Mouse (Mus musculus): Measurements from ENCODE around the gene St6galnac3. TPM values are rescaled to one million over a fixed set of nuclear protein-coding genes. Genes with fewer than 3 reads are reported as not detected.

Gene St6galnac3
- polyA plus RNA-seq, 1 experiment: 13.6 TPM

DNA sequence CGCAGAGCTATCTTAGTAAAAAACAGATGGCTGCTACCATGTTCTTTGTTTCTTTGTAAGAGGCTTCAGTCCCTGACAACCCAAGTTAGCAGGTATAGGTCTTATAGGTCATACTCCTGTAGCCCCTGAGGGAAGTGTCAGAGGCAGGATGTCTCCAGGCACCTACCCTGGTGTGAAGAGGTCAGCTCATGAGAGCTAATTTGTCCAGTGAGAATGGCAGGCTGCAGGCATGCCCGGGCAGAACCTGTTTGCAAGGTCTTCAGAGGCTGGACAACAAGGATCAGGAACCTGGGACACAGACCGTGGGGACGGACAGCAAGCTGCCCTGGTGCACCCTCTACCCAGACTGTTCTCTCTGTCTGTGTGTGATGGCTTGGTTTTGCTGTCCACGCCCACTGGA, 482.4 kb downstream of the St6galnac3 start:
- Histone ChIP-seq H3K4me3 (replicated peaks; ENCODE audit: control insufficient read depth, low read depth, low read length) (no peak overlapping the region), H3K27ac (ENCODE audit: control insufficient read depth, insufficient read depth, low read depth, low read length, poor library complexity) (no peak overlapping the region), H3K4me1 (ENCODE audit: control insufficient read depth, insufficient read depth, low read length) (no peaks in the 10 kb centered on the region; the same call in 1 of the 2 replicates)
- WGBS: 76% methylated on average over 5 of the region's 5 CpGs
- no peak for TF ChIP-seq CTCF (IDR thresholded peaks at IDR 0.05; ENCODE audit: control insufficient read depth, insufficient read depth, low read length)
- TF ChIP-seq POLR2A (IDR thresholded peaks at IDR 0.05; ENCODE audit: borderline replicate concordance, control insufficient read depth, low read depth, low read length): no peak

DNA sequence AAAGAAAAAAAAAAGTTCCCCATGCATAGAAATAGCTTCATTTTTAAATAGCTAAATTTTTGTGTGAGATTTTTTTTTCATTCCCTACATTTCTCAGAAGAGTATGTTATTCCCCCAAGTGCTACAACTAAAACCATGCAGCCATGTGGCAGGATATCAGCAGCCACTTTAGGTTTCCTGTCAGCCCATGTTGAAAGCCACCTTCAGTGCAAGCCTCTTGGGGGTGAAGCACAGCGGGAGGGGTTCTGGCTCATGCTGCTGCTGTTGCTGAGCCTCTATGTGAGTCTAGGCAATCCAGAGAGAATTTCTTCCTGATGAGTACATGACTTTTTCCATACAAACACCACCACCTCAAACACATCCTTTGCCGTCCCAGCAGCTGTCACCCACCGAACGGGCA, 483.8 kb downstream of the St6galnac3 start:
- TF ChIP-seq POLR2A (IDR thresholded peaks at IDR 0.05; ENCODE audit: borderline replicate concordance, control insufficient read depth, low read depth, low read length) (no peak), CTCF (IDR thresholded peaks at IDR 0.05; ENCODE audit: control insufficient read depth, insufficient read depth, low read length) (no peak)
- WGBS: 28% methylated on average over 4 of the region's 4 CpGs
- no peak overlapping the region for H3K4me3 ChIP-seq (replicated peaks; ENCODE audit: control insufficient read depth, low read depth, low read length)
- no peaks in the 10 kb centered on the region; the same call in 1 of the 2 replicates for H3K4me1 ChIP-seq (ENCODE audit: control insufficient read depth, insufficient read depth, low read length)
- H3K27ac ChIP-seq (ENCODE audit: control insufficient read depth, insufficient read depth, low read depth, low read length, poor library complexity): no peak overlapping the region

DNA sequence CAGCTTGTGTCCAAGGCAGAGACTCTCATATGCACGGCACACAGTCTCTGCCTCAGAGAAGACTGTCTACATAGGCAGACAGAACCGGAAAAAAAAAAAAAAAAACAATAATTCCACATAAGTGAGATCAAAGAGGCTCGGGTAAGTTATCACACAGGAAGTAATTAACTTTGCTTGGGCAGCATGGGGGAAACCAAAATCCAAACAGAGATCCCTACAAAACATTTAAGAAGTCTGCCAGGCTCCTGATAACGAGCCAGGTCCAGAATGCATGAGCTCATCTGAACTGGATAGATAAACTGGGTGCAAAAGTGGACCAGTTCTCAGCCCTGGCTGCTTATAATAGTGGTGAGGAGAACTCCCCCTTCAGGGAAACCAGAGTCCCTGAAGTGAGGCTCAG, 484.6 kb downstream of the St6galnac3 start:
- TF ChIP-seq CTCF (IDR thresholded peaks at IDR 0.05; ENCODE audit: control insufficient read depth, insufficient read depth, low read length): no peak
- TF ChIP-seq POLR2A (IDR thresholded peaks at IDR 0.05; ENCODE audit: borderline replicate concordance, control insufficient read depth, low read depth, low read length): no peak

DNA sequence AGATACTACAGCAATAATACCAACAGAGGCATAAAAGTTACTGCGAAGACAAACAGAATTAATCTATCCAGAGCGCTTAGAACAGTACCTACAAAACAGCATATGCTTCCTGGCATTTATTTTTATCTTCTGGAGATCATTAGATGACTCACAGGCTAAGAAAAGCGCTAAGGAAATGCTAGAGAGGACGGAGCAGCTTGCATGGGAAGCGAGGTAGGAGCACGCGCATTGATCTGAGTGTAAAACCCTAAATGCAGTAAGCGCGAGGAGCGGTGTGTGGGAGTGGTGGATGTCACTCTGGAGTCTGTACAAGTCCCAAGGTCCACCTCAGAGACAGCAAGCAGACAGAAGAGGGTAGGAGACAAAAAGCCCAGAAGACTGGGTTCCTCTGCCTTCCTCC, 486.6 kb downstream of the St6galnac3 start:
- no peak for TF ChIP-seq POLR2A (IDR thresholded peaks at IDR 0.05; ENCODE audit: borderline replicate concordance, control insufficient read depth, low read depth, low read length)
- no peak for TF ChIP-seq CTCF (IDR thresholded peaks at IDR 0.05; ENCODE audit: control insufficient read depth, insufficient read depth, low read length)
- Histone ChIP-seq H3K4me3 (replicated peaks; ENCODE audit: control insufficient read depth, low read depth, low read length) (no peak overlapping the region), H3K4me1 (ENCODE audit: control insufficient read depth, insufficient read depth, low read length) (no peaks in the 10 kb centered on the region; the same call in 1 of the 2 replicates), H3K27ac (ENCODE audit: control insufficient read depth, insufficient read depth, low read depth, low read length, poor library complexity) (no peak overlapping the region)
- 87% methylated on average over 10 of the region's 10 CpGs for WGBS

More for the DNA sequence above, 484.6 kb downstream of the St6galnac3 start:
- Histone ChIP-seq H3K4me1 (ENCODE audit: control insufficient read depth, insufficient read depth, low read length) (no peaks in the 10 kb centered on the region; the same call in 1 of the 2 replicates), H3K4me3 (replicated peaks; ENCODE audit: control insufficient read depth, low read depth, low read length) (no peak overlapping the region), H3K27ac (ENCODE audit: control insufficient read depth, insufficient read depth, low read depth, low read length, poor library complexity) (no peak overlapping the region)
- 13% methylated on average over 4 of the region's 4 CpGs for WGBS

DNA sequence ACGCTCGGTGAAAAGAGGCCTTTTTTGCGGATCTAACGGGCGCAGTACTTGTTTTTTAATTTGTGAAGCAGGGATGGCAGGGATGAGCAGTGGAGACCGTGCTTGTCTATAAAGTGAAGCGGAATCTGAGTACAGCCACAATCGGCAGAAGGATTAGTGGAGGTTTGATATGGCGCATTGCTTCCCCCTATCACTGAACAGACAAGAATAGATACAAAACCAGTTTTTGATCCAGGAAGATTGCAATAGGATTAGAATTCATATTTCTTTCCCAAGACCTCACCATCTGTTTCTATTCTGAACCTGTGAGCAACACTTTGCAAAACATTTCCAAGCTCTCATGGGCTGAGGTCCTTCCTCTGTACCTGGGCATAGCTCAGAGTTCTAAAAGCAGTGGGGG, 488.7 kb downstream of the St6galnac3 start:
- TF ChIP-seq POLR2A (IDR thresholded peaks at IDR 0.05; ENCODE audit: borderline replicate concordance, control insufficient read depth, low read depth, low read length) (no peak), CTCF (IDR thresholded peaks at IDR 0.05; ENCODE audit: control insufficient read depth, insufficient read depth, low read length) (no peak)
- 85% methylated on average over 9 of the region's 9 CpGs for WGBS
- Histone ChIP-seq H3K4me1 (ENCODE audit: control insufficient read depth, insufficient read depth, low read length) (no peaks in the 10 kb centered on the region; the same call in 1 of the 2 replicates), H3K27ac (ENCODE audit: control insufficient read depth, insufficient read depth, low read depth, low read length, poor library complexity) (no peak overlapping the region), H3K4me3 (replicated peaks; ENCODE audit: control insufficient read depth, low read depth, low read length) (no peak overlapping the region)

DNA sequence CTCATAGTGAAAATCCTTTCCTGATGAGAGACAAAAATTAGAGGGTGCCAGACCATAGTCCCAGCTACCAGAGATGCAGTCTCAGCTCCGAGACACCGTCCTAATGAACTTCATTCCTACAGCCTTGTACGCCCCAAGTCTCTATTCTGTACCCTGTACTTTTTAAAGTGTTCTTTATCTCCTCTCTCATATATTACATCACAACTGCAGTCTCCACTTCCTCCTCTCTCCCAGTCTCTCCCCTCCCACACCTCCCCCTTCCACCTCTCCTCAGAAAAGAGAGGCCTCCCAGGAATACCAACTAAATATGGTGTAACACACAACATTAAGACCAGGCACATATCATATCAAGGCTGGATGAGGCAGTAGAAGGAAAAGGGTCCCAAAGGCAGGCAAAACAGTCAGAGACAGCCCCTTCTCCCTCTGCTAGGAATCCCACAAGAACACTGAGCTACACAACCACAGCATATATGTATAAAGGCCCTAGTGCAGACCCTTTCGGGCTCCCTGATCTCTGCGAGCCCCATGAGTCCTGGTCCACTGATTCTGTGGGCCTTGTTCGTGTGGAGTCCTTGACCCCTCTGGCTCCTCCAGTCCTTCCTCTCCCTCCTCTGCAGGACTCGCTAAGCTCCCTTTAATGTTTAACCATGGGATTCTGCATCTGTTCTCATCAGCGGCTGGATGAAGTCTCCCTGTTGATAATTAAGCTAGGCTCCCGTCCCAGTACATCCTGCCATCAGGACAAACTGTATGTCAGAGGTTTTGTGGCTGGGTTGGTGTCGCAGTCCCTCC, 502.2 kb downstream of the St6galnac3 start:
- Histone ChIP-seq H3K27ac (ENCODE audit: control insufficient read depth, insufficient read depth, low read depth, low read length, poor library complexity) (no peak overlapping the region), H3K4me1 (ENCODE audit: control insufficient read depth, insufficient read depth, low read length) (no peaks in the 10 kb centered on the region), H3K4me3 (replicated peaks; ENCODE audit: control insufficient read depth, low read depth, low read length) (no peak overlapping the region)
- 80% methylated on average over 10 of the region's 10 CpGs for WGBS
- TF ChIP-seq POLR2A (IDR thresholded peaks at IDR 0.05; ENCODE audit: borderline replicate concordance, control insufficient read depth, low read depth, low read length) (no peak), CTCF (IDR thresholded peaks at IDR 0.05; ENCODE audit: control insufficient read depth, insufficient read depth, low read length) (no peak)

DNA sequence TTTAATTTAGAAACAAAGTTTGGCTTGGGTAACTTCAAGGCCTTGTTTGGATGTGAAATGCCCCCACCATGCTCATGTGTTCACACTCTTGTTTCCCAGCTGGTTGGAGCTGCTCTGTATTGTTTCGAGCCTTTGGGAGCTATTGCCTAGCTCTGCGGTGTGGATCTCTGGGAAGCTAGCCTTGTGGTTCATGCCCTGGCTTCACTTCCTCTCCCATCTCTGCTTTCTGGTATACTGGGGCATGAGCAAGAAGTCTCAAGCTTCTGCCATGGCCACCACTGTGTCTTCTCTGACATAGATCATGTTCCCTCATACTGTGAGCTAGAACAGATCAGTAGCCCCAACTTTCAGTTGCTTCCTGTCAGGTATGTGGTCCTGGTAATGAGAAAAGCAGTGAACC, 505.6 kb downstream of the St6galnac3 start:
- H3K27ac ChIP-seq (ENCODE audit: control insufficient read depth, insufficient read depth, low read depth, low read length, poor library complexity): no peak overlapping the region
- 70% methylated on average over 2 of the region's 2 CpGs for WGBS

DNA sequence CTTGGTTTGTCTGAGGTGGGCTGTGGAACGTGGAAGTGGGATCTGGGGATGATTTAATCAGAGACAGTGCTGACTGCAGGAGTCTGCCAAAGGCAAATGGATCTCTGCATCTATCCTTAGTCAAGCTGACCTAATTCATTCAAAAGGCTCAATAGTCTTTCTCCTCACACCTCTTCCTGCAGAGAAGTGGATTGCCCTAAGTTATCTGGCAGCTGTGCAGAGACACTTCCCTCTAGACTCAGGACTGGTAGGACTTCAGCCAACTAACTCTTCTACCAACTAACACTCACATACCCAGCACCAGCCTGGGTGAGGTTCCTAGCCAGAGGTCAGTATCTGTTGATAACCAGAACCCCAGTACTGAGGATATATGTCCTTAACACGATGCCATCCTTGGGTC, 516.8 kb downstream of the St6galnac3 start:
- H3K27ac ChIP-seq (ENCODE audit: control insufficient read depth, insufficient read depth, low read depth, low read length, poor library complexity): no peak overlapping the region
- WGBS: 60% methylated on average over 2 of the region's 2 CpGs
- H3K4me3 ChIP-seq (replicated peaks; ENCODE audit: control insufficient read depth, low read depth, low read length): no peak overlapping the region
- TF ChIP-seq POLR2A (IDR thresholded peaks at IDR 0.05; ENCODE audit: borderline replicate concordance, control insufficient read depth, low read depth, low read length) (no peak), CTCF (IDR thresholded peaks at IDR 0.05; ENCODE audit: control insufficient read depth, insufficient read depth, low read length) (no peak)
- no peaks in the 10 kb centered on the region for H3K4me1 ChIP-seq (ENCODE audit: control insufficient read depth, insufficient read depth, low read length)

More for the DNA sequence above, 505.6 kb downstream of the St6galnac3 start:
- Histone ChIP-seq H3K4me3 (replicated peaks; ENCODE audit: control insufficient read depth, low read depth, low read length) (no peak overlapping the region), H3K4me1 (ENCODE audit: control insufficient read depth, insufficient read depth, low read length) (no peaks in the 10 kb centered on the region)
- TF ChIP-seq POLR2A (IDR thresholded peaks at IDR 0.05; ENCODE audit: borderline replicate concordance, control insufficient read depth, low read depth, low read length): no peak
- TF ChIP-seq CTCF (IDR thresholded peaks at IDR 0.05; ENCODE audit: control insufficient read depth, insufficient read depth, low read length): no peak

Data from bone marrow, adult 2 months (tissue).